Mouse (Mus musculus): Measurements from ENCODE around the gene Wipf3.

GRCm38 (mm10) chr6:54535485-54535884 is 106.1 kb downstream of the Wipf3 start:
- TF ChIP-seq CTCF (IDR thresholded peaks at IDR 0.05; ENCODE audit: extremely low read depth, insufficient read depth, insufficient read length, insufficient replicate concordance): no peak
- no peak for TF ChIP-seq POLR2A (IDR thresholded peaks at IDR 0.05; ENCODE audit: low read depth, low read length)

All from spleen, adult 2 months (tissue).